Mouse (Mus musculus): Measurements from ENCODE around the gene Arpc5. TPM values are rescaled to one million over a fixed set of nuclear protein-coding genes. Genes with fewer than 3 reads are reported as not detected.

The Arpc5 gene
- total RNA-seq, 2 experiments from 2014 or later = 112 to 163 TPM

DNA sequence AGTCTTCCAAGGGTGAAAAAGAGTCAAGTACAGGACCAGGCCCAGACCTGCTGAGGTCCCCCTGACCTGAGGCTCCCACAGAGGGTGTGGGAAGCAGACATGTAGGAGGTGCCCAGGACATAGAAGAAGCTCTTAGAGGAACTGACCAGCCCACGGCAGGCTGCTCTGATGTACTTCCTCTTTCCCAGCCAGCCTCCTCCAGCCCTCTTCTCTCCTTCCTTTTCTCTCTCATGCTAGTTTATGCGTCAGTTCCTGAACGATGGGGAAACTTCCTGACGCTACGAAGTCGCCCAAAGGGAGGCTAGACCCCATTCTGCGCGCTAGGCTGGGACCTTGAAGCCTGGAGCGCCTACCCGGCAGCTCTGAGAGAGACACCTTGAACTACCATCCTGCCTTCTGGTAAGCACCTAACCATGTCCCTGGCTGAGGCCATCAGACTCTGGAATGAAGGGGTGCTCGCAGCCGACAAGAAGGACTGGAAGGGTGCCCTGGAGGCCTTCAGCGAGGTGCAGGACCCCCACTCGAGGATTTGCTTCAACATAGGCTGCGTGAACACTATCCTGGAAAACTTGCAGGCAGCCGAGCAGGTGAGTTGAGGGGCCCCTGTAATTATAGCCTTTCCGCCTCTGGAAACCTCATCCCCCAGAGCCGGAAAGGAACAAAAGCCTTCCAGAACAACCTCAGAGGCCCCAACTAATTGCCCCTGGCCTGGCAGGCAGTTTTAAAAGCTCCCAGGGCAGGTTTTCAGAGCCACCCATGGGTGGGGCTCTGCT, 41.5 kb downstream of the Arpc5 start:
- ATAC-seq (replicated peaks; ENCODE audit: low FRiP score, low TSS enrichment, poor library complexity, severe bottlenecking) = peak; percentile 49

DNA sequence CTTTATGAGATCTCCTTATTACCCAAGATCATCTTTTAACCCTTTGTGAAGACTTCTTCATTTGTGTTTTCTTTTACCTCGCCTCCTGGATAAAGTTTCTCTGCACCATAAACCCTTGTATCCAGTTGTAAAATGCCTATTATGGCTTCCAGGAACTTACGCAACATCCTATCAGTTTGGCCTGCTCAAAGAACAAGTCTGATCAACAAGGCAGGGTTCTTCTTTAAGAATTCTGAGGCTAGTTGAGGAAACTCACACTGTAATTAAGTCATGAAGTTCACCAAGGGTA, 42.0 kb downstream of the Arpc5 start:
- ATAC-seq (replicated peaks; ENCODE audit: low FRiP score, low TSS enrichment, poor library complexity, severe bottlenecking) = no peak

DNA sequence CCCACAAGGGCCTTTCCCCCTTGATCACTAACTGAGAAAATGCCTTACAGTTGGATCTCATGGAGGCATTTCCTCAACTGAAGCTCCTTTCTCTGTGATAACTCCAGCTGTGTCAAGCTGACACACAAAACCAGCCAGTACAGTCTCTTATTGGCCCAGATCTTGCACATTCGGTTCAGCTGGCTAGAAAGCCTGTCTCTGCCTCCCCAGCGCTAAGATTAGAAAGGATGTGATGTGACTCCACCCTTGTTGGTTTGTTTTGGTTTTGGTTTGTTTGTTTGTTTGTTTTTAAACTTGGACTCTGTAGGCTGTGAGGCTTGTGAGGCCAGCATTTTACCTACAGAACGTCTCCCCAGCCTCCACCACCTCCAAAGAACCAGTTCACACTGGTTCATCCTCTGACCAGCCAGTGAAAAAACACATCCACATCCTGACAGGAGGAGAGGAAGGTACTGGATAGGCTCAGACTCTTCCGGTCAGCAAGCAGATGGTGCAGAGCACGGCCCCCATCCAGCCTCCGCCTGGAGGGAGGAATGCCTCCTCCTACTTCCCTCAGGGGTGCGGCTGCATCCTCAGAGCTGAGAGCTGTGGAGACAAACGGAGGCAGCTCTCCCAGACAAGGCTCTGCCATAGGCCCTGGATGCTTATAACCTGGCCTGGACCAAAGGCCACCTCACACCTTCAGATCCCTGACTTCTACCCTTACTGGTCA, 43.4 kb downstream of the Arpc5 start:
- ATAC-seq (replicated peaks; ENCODE audit: low FRiP score, low TSS enrichment, poor library complexity, severe bottlenecking) = no peak

DNA sequence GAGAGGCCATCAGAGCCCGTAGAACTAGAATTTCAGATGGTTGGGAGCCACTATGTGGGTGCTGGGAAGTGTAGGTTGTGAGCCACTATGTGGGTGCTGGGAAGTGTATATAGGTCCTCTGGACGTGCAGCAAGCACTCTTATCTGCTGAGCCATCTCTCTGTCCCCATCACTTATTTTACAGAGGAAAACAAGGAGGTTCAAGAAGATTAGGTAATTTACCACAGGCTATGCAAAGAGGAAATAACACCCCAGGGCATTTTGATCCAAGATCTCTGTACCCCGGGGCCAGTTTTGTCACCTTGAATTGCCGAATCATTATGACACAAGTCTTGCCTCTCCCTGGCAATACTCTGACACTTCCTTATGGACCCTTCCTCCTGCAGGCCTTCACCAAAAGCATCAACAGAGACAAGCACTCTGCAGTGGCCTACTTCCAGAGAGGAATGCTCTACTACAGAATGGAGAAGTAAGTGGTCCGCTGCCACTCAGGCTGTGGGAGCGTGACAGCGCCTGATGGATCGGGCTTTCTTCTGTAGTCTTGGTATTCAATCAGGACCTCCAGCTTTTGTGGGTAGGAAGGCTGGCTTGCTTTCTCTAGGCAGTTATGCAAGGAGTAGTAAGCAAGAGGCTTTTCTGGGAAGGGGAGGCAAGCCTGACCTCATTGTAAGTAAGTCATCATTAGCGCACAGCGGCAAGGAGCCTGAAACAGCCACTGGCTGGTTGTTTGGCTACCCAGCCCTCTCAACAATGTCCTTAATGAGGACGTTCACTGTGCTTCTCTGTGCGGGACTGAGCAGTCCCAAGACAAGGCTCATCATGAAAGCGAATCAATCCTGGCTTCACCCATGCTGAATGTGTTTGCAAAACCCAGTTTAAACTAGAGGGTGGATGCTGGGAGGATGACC, 44.4 kb downstream of the Arpc5 start:
- ATAC-seq (replicated peaks; ENCODE audit: low FRiP score, low TSS enrichment, poor library complexity, severe bottlenecking) = no peak

DNA sequence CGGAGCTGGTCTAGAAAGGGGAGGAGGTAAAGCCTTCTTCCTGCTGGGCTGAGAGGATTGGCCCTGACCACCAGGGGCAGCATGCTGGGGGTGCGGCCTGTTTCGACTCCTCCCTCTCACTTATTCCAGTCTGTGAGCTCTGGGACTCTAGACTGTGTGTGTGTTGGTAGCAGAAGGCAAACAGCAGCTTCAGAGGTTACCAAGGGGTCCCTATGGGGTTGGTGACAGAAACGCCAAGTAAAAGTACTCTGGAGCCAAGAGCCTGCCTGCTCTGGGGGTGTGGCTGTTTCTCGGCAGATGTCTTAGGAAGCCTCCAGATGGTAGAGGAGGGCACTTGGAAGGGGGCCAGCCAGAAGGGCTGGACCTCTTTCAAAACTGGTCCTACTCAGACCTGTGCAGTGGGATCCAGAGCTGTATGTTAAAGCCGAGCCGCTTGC, 48.9 kb downstream of the Arpc5 start:
- peak; percentile 96 for ATAC-seq (replicated peaks; ENCODE audit: low FRiP score, low TSS enrichment, poor library complexity, severe bottlenecking)

DNA sequence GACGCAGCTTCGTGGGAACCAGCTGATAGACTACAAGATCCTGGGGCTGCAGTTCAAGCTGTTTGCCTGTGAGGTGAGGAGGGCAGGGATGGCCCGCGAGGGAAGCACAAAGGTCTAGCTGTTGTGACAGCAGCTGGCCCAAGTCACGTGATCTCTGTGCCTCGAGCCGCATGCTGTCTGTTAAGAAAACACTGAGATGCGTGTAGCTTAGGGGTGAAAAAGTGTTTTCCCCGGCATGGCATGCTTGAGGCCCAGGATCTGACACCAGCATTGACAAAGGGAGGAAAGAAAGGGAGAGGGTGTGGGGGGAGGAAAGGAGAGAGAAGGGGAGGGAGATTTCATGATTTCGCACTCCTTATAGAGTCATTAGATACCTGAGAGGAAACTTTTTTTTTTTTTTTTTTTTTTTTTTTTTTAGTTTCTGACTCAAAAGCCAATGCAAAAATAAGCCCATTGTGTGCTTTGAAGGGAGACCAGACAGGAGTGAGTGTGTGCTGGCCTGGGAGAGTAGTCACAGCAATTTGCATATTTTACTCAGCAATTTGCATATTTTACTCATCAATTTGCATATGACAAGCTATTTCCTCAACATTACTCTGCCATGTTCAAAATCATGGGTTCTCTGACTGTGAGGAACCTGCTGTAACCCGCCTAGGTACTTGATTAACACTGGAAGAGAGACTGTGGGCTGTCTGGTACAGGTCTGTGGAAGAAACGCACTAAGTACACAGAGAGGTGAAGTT, 50.9 kb downstream of the Arpc5 start:
- ATAC-seq (replicated peaks; ENCODE audit: low FRiP score, low TSS enrichment, poor library complexity, severe bottlenecking) = no peak

DNA sequence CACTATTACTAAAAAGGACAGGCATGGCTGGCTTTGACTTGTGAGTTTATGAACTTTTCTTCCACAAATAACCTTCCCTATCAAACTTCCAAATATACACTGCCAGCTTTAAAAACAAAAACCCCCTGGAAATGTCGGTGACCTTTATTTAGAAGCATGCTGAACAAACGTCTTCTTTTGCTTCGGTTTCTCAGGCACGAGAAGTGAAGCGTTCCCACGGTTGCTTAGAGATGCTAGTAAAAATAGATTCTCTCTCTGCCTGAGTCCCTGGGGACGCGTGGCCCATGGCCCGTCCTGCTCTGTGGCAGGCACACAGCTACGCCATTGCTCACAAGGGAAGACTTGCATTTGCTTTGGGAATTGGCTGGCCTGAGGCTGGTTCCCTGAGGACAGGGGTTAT, 51.5 kb downstream of the Arpc5 start:
- no peak for ATAC-seq (replicated peaks; ENCODE audit: low FRiP score, low TSS enrichment, poor library complexity, severe bottlenecking)

DNA sequence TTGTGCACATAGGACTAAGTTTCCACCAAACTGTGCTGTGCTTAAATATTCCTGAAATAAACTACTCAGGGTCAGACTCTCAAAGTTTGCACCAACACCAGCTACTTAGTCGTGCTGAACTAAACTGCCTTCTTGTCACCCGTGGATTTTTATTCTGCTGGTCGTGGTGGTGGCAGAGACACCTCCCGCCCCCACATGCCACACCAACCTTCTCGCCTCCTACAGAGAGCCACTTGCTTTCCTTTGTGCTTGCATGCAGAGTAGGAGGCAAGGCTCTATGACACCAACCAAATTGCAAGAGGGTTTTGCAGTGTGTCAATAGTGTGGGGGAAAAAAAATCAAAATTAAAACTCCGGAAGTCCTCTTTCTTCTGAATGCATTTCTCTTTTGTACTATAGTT, 53.2 kb downstream of the Arpc5 start:
- ATAC-seq (replicated peaks; ENCODE audit: low FRiP score, low TSS enrichment, poor library complexity, severe bottlenecking) = no peak

DNA sequence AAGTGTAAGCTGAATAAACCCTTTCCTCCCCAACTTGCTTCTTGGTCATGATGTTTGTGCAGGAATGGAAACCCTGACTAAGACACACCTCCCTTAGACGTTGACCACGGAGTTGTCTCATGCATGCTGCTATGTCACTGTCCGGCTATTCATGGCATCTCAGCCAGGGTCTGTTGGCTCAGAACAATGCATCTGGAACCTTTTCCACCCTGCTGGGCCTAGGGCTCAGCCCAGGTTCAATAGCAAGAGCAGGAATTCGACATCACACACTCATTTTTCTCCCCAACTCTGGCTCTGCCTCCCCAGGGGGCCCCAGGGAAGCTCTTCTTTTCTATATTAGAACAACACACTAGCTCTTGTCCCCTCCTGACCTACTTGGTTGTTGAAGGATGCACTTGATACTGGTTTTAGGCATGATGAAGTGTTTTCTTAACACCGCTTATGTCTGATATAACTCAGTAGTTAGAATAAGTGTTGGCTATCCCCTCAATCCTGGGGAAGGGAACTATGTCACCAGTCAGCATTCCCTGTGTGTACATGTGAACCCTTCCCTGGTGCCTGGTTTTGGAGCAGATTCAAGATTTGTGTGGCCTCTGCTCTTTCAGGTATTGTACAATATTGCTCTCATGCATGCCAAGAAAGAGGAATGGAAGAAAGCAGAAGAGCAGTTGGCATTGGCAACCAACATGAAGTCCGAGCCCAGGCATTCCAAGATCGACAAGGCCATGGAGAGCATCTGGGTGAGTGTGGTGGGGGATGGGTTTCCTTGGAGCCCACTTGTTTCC, 54.8 kb downstream of the Arpc5 start:
- no peak for ATAC-seq (replicated peaks; ENCODE audit: low FRiP score, low TSS enrichment, poor library complexity, severe bottlenecking)

DNA sequence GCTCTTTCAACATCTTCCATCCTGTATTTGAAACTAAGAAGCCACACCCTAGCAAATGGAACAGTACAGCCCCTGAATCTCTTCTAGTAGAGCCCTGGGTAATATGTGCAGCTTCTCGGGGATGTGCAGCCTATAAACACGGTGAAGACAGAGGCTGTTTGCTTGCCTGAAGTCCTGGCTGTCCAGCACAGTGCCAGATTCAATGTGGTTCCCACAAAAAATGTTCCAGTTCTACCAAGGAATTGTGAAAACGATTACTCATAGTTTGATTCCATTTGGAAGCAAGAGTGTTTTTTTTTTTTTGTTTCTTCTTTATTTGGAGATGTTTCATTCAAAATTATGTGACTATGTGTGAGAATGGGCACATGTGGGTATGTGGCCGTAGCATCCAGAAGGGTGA, 55.4 kb downstream of the Arpc5 start:
- no peak for ATAC-seq (replicated peaks; ENCODE audit: low FRiP score, low TSS enrichment, poor library complexity, severe bottlenecking)

DNA sequence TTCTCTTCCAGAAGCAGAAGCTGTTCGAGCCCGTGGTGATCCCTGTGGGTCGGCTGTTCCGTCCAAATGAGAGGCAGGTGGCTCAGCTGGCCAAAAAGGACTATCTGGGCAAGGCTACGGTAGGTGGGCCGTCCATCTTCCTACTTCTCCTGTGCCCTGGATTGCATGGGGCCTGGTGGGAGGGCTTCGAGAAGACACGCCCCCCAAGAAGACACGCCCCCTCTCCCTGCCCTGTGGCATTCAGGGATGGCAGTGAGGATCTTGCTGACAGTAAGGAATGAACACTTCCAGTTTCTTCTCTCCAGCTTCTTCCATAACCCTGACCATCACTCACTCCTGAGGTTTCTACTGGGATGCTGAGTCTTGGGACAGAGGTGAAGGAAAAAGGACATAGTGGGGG, 57.9 kb downstream of the Arpc5 start:
- ATAC-seq (replicated peaks; ENCODE audit: low FRiP score, low TSS enrichment, poor library complexity, severe bottlenecking) = no peak

Other genes with a start within 250 kb of the Arpc5 start
- not detected in 2 replicates for gene Apobec4, start 16.0 kb upstream of the Arpc5 start, total RNA-seq (2014; fragmentation: Nextera tagmentation)
- not detected in 2 replicates for gene Apobec4, start 16.0 kb upstream of the Arpc5 start, total RNA-seq (2017)
- gene Rgl1, start 191 bp upstream of the Arpc5 start, total RNA-seq (2014; fragmentation: Nextera tagmentation) = 2.8 and 7.3 TPM in 2 replicates
- 2.7 and 4.5 TPM in 2 replicates for gene Rgl1, start 191 bp upstream of the Arpc5 start, total RNA-seq (2017)
- 9.9 and 10.2 TPM in 2 replicates for gene Ncf2, start 33.7 kb downstream of the Arpc5 start, total RNA-seq (2014; fragmentation: Nextera tagmentation)
- 24.3 and 37.1 TPM in 2 replicates for gene Ncf2, start 33.7 kb downstream of the Arpc5 start, total RNA-seq (2017)
- gene Smg7, start 136.1 kb downstream of the Arpc5 start, total RNA-seq (2014; fragmentation: Nextera tagmentation) = 84.8 and 123 TPM in 2 replicates
- 40.4 and 45.5 TPM in 2 replicates for gene Smg7, start 136.1 kb downstream of the Arpc5 start, total RNA-seq (2017)
- gene Nmnat2, start 188.5 kb downstream of the Arpc5 start, total RNA-seq (2014; fragmentation: Nextera tagmentation) = 0.24 and 1.1 TPM in 2 replicates
- 0.65 and 1.5 TPM in 2 replicates for gene Nmnat2, start 188.5 kb downstream of the Arpc5 start, total RNA-seq (2017)